Mouse (Mus musculus): Measurements from ENCODE around the gene Mitf.

GRCm38 (mm10) chr6:97821811-97822210 is 15.0 kb downstream of the Mitf start:
- no peak for TF ChIP-seq CTCF (IDR thresholded peaks at IDR 0.05)
- no peak for TF ChIP-seq EP300 (IDR thresholded peaks at IDR 0.05)

Measured in lung, postnatal 0 days (tissue).